Mouse (Mus musculus) B cell, adult 67 days (primary cell): ENCODE measurements around the gene 4930503B20Rik. TPM values are rescaled to one million over a fixed set of nuclear protein-coding genes. Genes with fewer than 3 reads are reported as not detected.

Experiments
- total RNA-seq, 2 experiments: library from RNA; stranded (reverse); gene quantifications; 4 replicates each; pipeline ENCODE4 v1.2.4; 2023

4930503B20Rik gene
- total RNA-seq, result not detected

GRCm38 (mm10) chr3:146651217-146651616 is at the start of gene 4930503B20Rik:
Gene 4930503B20Rik (minus strand): TSS chr3:146651317.

GRCm38 (mm10) chr3:146684811-146685675 is 33.9 kb upstream of the 4930503B20Rik start, which contains the start of gene Samd13:
Gene Samd13 (minus strand): TSS chr3:146685592.

DNA sequence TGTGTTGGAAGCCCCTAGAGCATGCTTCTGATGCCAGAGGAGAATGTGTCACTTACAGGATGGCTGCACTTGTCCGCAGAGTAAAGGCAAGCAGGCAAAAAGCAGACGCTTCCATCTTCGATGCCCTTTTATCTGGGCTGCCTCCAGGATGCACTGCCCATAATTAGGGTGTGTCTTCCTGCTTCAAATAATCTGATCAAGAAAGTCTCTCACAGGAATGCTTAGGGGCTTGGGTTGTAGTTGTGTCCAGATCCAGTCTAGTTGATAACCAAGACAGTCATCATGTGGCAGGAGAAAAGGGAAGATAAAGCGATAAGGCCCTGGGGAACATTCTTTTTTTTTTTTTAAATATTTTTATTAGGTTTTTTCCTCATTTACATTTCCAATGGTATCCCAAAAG is 35.6 kb downstream of the 4930503B20Rik start, which contains the start of gene Dnase2b:
TSS of gene Dnase2b (minus strand) at position 101 of the 400 bp plus-strand sequence.

Other genes with a start within 250 kb of the 4930503B20Rik start
- gene Ssx2ip, start 246.7 kb downstream of the 4930503B20Rik start, total RNA-seq, result 1 to 10 TPM; 1.8 to 2.0 TPM
- gene Ctbs, start 201.5 kb downstream of the 4930503B20Rik start, total RNA-seq, result 10 to 100 TPM in 1 of 2 experiments, 1 to 10 TPM in 1; 9.7 to 17.0 TPM
- gene Spata1, start 151.6 kb downstream of the 4930503B20Rik start, total RNA-seq, result 10 to 100 TPM in 1 of 2 experiments, 1 to 10 TPM in 1; 7.2 to 12.4 TPM
- 100 to 1,000 TPM; 145 to 167 TPM for gene Gng5, start 151.5 kb downstream of the 4930503B20Rik start, total RNA-seq
- gene Rpf1, start 129.9 kb downstream of the 4930503B20Rik start, total RNA-seq, result 10 to 100 TPM; 96.6 to 97.3 TPM
- not detected for gene Uox, start 80.9 kb downstream of the 4930503B20Rik start, total RNA-seq
- gene Dnase2b, start 35.7 kb downstream of the 4930503B20Rik start, total RNA-seq, result not detected
- gene Samd13, start 34.3 kb upstream of the 4930503B20Rik start, total RNA-seq, result not detected
- 10 to 100 TPM; 87.2 to 88.5 TPM for gene Prkacb, start 161.7 kb upstream of the 4930503B20Rik start, total RNA-seq
- not detected for gene Ttll7, start 201.1 kb upstream of the 4930503B20Rik start, total RNA-seq